Mouse (Mus musculus): ENCODE results near the gene Akt1.

DNA sequence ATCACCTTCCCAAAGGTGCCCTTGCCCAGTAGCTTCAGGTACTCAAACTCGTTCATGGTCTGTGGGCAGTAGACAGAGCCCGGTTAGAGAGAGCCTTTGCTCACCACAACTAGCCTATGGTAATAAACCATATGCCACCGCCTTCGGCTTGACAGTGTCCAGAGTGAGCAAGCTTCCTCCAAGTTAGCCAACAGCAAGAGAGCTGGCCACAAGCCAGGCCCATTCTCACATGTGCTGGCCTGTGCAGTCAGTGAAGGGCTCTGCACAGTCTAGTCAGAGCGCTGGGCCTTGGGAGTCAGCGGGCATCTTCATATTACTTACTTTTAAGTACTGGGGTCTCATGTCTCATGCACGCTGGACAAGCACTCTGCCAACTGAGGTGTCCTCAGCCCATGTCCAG, 16.1 kb downstream of the Akt1 start:
- TF ChIP-seq CTCF (conservative IDR thresholded peaks at IDR 0.05 in 1 of 2, IDR thresholded peaks at IDR 0.05 in 1 of 2; ENCODE audit: low read depth in 2 of 2, low read length in 2 of 2) (no peak), USF1 (IDR thresholded peaks at IDR 0.05; ENCODE audit: low read depth, low read length) (no peak), ZC3H11A (IDR thresholded peaks at IDR 0.05; ENCODE audit: low read depth, low read length) (no peak), PAX5 (IDR thresholded peaks at IDR 0.05; ENCODE audit: low read length) (no peak), MAZ (IDR thresholded peaks at IDR 0.05; ENCODE audit: low read depth, low read length) (no peak), POLR2A (IDR thresholded peaks at IDR 0.05; ENCODE audit: low read depth, low read length) (no peak), E2F4 (IDR thresholded peaks at IDR 0.05; ENCODE audit: insufficient replicate concordance, low read depth, low read length) (no peak), ZNF384 (IDR thresholded peaks at IDR 0.05; ENCODE audit: low read depth, low read length) (no peak), TCF12 (IDR thresholded peaks at IDR 0.05; ENCODE audit: low read depth, low read length) (no peak), USF2 (conservative IDR thresholded peaks at IDR 0.05; ENCODE audit: low read depth, low read length) (no peak), RAD21 (IDR thresholded peaks at IDR 0.05; ENCODE audit: low read depth, low read length) (no peak)

Data from CH12.LX (cell line).